Mouse (Mus musculus): ENCODE results near the gene Traf1.

GRCm38 (mm10) chr2:34945580-34945979, 16.0 kb downstream of the Traf1 start:
- TF ChIP-seq POLR2A (IDR thresholded peaks at IDR 0.05; ENCODE audit: insufficient read length, low read depth) (no peak), TCF12 (IDR thresholded peaks at IDR 0.05; ENCODE audit: insufficient read depth, poor library complexity, severe bottlenecking) (no peak), MYOG (IDR thresholded peaks at IDR 0.05; ENCODE audit: control insufficient read depth in 1 of 3, insufficient read depth in 1 of 3, insufficient read length in 2 of 3, low read depth in 2 of 3) (no peak), POLR2AphosphoS2 (IDR thresholded peaks at IDR 0.05; ENCODE audit: insufficient read length, low read depth) (no peak), USF1 (IDR thresholded peaks at IDR 0.05; ENCODE audit: low read depth) (no peak)

Measured in myocyte (in vitro differentiated cells).